Mouse (Mus musculus): ENCODE results near the gene Tmsb10.

Tmsb10 gene

DNA sequence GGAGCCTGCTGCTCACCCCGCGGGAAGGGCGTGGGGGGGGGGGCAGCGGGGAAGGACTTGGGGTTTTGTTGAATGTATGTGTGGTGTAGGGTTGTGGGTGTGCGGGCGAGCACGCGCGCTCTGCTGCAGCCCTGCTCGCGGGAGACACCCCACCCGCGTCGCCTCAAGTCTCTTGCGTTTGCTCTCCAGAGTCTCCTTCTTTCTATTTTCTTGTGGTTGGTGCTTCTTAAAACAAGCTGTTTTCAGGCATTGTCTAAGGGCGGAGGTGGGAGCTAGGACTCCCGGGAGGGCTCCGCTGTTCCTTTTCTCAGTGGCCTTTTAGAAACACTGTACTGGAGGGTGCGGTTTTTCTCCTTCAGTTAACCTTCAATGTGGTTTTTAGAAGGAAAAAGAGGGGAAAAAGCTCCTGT, at the start of gene Tmsb10:
Tmsb10 (minus strand) TSS at position 87 of the 410 bp plus-strand sequence.
- DNase-seq, result no peak

DNA sequence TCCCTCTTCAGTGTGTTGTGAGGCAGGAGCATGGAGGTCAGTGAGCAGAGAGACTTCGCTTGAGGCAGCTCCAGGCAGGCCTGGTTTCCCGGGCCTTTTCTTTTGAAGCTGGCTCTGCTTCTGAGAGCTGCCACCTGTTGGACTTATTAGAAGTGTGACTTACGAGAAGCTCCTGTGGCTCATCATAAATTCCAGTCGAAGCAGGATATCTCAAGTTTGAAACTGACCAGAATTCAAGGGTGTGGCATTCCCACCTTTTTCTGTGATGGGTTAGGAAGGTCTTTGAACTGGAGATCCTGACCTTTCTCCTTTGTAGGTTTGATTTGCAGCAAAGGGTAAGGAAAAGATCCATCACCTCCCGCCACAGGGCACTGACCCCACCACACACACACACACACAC, 45.1 kb upstream of the Tmsb10 start:
- DNase-seq, result no peak

DNA sequence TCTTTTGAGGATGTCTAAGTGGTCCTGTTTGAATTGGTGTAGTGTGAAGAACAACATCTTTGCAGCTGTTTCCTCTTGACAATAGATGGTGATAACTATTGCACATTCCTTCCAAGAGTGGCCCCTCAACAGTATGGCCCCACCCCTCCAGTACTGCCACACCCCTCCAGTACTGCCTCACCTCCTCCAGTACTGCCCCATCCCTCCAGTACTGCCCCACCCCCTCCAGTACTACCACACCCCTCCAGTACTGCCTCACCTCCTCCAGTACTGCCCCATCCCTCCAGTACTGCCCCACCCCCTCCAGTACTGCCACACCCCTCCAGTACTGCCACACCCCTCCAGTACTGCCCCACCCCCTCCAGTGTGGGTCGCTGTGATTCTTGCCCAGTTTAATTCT, 43.8 kb upstream of the Tmsb10 start:
- DNase-seq, result no peak

DNA sequence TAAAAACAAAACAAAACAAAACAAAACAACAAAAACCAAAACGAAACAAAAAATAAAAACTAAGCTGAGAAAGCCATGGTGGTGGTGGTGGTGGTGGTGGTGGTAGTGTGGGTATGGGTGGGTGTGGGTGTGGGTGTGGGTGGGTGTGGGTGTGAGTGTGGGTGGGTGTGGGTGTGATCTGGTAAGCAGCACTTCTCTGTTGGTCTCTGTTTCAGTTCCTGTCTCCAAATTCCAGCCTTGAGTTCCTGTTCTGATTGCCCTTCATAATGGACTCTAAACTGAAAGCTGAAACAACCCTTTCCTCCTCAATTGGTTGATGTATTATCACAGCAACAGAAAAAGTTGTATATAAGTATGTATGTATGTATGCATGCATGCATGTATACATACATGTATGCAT, 40.3 kb upstream of the Tmsb10 start:
- DNase-seq, result no peak

DNA sequence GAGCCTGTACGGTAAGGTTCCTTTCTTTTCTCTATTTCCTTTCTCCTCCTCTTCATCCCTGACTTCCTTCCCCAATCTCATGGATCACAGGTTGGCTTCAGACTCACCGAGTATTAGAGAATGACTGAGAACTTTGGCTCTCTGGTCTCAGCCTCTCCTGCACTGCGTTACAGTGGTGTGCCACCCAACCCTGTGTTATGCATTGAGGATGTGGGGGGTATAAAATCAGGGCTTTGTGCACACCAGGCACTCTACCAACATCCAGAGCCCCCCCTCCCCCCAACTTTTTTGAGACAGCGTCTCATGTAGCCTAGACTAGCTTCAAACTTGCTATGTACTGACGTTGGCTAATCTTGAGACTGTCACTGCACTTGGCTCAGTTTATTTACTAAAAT, 35.1 kb upstream of the Tmsb10 start:
- DNase-seq, result no peak

DNA sequence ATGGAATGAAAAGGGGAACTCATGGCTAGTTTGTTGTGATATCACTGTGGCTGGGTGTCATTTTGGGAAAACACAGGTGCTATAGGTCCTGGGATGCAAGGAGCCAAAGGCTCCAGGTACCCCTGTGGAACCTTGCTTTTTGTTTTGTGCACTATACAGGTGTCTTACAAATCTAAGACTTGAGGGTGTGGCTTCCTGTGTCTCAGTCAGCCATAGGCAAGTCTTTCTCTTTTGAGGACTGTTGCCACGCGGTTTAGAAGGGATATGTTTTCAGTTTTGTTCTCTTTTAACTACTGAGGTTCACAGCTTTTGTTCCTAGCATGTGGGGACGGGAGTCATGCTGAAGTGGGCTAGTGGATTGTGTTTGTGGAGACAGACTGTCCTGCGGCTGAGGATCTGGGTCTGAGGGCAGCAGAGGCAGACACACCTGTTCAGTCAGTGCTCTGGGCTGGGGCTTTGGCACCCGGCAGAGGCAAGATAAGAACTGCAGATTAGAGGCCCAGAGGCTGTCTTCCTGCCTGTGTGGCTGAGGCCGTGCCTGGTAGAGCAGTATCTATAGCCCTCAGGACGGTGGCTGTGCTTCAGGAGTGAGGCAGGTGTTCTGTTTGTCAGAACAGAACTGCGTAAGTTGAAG, 34.6 kb upstream of the Tmsb10 start:
- no peak for DNase-seq

GRCm38 (mm10) chr6:72990206-72990605, 31.7 kb upstream of the Tmsb10 start:
- DNase-seq, result no peak

GRCm38 (mm10) chr6:72989028-72989736, 30.6 kb upstream of the Tmsb10 start:
- DNase-seq, result no peak

- DNase-seq, result no peak
These were observed 24.0 kb upstream of the Tmsb10 start for GRCm38 (mm10) chr6:72982506-72982905.

GRCm38 (mm10) chr6:72981851-72982250, 23.3 kb upstream of the Tmsb10 start:
- peak; percentile 14 to 31 for DNase-seq

- peak; percentile 53 to 56 for DNase-seq
These were observed 22.6 kb upstream of the Tmsb10 start for GRCm38 (mm10) chr6:72981124-72981651.

DNA sequence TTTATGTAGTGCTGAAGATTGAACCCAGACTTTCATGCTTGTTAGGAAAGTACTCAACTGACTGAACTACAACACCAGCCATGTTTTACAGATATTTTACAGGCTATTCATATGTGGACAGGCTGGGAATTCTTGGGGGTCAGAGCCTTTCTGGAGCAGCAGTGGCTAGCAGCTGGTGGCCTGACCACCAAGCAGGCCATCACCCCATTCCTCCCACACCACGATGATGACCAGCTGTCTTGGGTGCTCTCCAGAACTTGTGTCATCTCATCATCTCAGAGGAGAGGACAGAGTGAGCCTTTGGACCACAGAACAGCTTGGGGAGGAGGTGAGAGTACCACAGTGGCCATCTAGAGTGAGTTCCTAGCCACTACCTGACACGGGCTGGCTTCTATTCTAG, 18.3 kb upstream of the Tmsb10 start:
- DNase-seq, result peak; percentile 18 to 33

DNA sequence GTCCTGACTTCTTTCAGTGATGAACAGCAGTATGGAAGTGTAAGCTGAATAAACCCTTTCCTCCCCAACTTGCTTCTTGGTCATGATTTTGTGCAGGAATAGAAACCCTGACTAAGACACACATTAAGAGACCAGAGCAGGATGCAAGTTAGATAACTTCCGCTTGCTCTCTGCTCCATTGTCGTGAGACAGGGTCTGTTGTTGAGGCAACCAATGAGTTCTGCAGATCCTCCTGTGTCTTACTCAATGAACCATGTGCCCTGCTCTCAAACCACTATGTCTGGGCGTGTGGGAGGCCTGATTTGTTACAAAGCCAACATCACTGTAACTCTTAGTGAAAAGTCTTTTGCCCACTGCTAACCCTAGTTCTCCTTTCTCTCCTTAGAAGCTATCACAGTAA, 12.5 kb upstream of the Tmsb10 start:
- peak in 1 of 2 experiments; percentile 9 for DNase-seq

DNA sequence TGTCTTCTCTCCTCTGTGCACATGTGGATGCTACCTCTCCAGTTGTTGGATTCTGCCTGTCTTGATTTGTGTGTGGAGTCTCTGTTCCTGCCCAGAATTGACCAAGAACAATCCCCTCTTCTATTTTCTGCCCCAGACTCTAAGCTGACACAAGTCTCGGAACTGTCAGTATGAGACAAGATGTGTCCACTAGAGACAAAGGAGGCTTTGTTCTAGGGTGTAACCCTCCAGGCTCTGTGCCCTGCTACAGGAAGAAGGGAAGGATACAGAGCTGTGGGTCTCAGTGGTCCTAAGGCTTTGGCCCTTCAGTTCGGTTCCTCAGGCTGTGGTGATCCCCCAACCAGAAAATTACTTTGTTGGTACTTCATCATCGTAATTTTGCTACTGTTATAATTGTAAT, 11.2 kb upstream of the Tmsb10 start:
- no peak for DNase-seq

DNA sequence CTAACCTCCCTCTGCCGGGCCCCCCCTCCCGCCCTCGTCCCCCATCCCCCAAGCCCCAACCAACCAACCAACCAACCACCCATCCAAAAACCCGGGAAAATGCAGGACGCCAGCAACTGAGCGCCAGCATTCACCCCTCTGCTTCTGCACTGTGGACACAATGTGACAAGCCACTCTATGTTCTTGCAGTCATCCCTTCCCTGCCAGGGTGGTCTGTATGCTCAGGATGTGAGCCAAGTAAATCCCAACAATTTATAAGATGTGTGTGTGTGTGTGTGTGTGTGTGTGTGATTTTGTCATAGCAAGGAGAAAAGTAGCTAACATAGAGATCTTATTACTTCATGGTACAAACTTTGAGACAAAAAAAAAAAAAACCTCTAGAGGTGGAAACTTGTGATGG, 6.7 kb upstream of the Tmsb10 start:
- DNase-seq, result no peak

DNA sequence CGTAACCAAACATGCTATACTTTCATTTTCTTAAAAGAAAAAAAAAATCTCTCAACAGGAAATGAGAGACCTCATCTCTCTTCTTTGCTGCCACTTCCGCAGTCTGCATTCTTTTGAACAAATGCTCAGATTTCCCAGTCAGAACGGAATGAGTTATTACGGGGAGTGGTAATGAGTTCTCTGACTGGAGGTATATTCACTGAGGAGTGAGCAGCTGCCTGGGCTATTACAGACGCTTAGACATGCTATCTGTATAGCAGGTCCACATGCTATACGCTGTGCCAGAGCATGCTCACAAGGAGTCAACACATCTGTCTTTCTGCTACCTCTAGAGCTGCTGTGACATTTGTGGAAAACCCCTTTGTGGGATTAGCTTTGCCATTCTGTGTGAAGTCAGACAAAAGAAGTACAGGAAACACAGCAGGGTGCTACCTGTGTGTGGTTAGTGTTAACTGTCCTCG, 3.8 kb upstream of the Tmsb10 start:
- no peak for DNase-seq

GRCm38 (mm10) chr6:72961603-72962002, 3.1 kb upstream of the Tmsb10 start:
- DNase-seq, result no peak

DNA sequence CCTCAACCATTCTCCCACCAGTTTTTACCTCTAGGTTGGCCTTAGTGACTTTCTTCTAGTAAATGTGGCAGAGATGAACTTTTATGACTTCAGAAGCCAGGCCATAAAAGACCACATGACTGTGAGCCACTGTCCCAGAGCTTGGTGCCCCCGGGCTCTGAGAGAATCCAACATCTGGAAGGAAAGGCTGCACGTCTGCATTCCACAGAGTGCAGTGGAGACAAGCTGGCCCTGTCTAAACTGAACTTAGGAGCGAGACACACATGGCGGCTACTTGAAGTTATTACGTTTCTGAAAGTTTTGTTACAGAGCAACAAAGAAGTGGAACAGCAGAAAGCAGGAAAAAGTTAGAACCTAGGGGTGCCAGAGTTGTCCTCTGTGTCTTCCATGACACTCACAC, 2.1 kb upstream of the Tmsb10 start:
- DNase-seq, result no peak

DNA sequence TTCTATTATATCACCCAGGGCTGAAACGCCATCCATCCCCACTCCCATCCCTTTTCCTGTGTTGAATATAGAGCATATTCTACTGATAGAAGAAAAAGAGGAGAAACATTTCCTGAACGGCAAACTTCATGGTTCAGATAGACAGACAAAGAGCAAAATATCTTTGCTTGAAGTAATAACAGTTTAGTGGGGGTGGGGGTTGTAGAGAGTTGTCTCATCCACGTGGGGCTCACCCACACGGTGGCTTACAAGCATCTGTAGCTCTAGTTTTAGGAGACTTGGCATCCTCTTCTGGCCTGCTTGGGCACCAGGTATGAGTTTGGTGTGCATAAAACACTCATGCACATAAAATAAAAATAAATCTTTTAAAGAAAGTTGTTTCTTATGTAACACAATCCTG, 627 bp upstream of the Tmsb10 start:
- no peak for DNase-seq

- DNase-seq, result peak; percentile 76 to 81
These were observed 589 bp downstream of the Tmsb10 start for GRCm38 (mm10) chr6:72957676-72958641.

GRCm38 (mm10) chr6:72957093-72957435, 1.5 kb downstream of the Tmsb10 start:
- DNase-seq, result no peak

GRCm38 (mm10) chr6:72956199-72957092, 2.1 kb downstream of the Tmsb10 start:
- peak; percentile 66 to 73 for DNase-seq
